Mouse (Mus musculus) CD8-positive naive resting alpha-beta T cell, adult 2 months (primary cell): ENCODE results near the gene Kdm7a.

Experiments
- DNase-seq, 2 experiments: peaks; one replicate each; pipeline ENCODE4 v3.0.0; 2022; ENCODE audit warnings: low read depth in 2 of 2, low spot score in 2 of 2

Gene Kdm7a

DNA sequence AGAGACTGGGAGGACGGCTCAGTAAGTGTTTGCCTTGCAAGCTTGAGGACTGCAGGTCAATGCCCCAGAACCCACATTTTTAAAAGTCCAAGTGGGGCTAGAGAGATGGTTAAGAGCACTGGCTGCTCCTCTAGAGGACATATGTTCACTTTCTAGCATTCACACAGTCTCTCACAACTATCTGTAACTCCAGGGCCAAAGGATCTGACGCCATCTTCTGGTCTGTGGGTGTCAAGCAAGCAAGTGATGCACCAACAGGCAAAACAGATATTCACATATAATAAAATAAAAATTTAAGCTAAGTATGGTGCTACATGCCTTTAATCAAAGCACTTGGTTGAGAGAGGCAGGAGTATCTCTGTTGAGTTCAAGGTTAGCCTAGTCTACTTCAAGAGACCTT lies 99.8 kb downstream of the Kdm7a start:
- DNase-seq = no peak

GRCm38 (mm10) chr6:39104631-39105030 lies 102.0 kb downstream of the Kdm7a start:
- DNase-seq = no peak
